Mouse (Mus musculus) left cerebral cortex, adult 9 months (tissue): ENCODE results near the gene Obp2b.
A peak's percentile ranks its signal among the peaks of the same experiment; 100 is the strongest.
"Not testable (repeated sequence)": the region's sequence is repeated elsewhere in the genome, so short reads cannot be mapped to it uniquely, and the experiment has no call there.

Source experiments
- DNase-seq, 2 experiments: peaks; one replicate each; pipeline ENCODE4 v3.0.0; 2022; ENCODE audit warnings: low spot score in 2 of 2

Gene Obp2b

GRCm38 (mm10) chr2:25736709-25737108 is at the start of gene Obp2b:
Gene Obp2b, plus strand, starts transcription at chr2:25737009.
- DNase-seq = not testable (repeated sequence)

DNA sequence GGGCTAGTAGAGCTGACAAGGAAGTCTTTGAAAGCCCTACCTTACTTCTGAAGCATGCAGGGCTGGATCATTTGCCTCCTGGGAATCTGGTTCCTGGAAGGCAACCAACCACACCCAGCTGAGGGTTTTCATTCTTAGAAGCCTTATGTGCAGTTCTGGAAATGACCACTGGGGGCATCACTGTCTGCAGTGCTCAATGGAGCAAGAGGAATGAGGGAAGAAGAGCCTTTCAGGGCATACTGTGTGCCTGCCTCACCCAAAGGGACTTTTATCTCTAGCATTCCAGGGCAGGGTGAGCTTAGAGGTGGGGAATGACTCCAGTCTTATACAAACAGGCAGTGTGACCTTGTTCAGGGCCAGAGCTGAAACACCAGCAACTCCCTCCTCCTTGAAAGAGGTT is 42.2 kb upstream of the Obp2b start:
- peak in 1 of 2 experiments; percentile 57 for DNase-seq

- DNase-seq = no peak
These were observed 39.9 kb upstream of the Obp2b start for GRCm38 (mm10) chr2:25696951-25697350.

GRCm38 (mm10) chr2:25698696-25699095 is 38.1 kb upstream of the Obp2b start:
- DNase-seq = no peak

DNA sequence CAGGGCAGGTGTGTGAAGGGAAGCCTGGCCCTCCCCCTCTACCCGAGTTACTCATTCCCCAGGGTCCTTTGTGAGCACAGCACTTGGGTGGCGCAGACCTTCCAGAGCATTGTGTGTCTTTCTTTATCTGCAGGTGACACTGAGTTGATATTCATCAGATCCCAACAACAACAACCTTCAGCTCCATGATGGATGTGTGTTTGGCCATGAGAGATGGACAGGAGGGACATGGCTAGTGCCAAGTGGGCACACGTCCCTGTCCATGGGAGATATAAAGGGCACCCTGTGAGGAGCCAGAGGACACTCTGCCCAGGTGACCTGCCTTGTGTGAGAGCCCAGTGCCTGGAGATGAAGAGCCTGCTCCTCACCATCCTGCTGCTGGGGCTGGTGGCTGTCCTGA is 37.1 kb upstream of the Obp2b start, which contains the start of gene Obp2a:
Gene Obp2a, plus strand, starts transcription at position 301 of the 400 bp plus-strand sequence.
- DNase-seq = not testable (repeated sequence)

GRCm38 (mm10) chr2:25701001-25701400 is 35.8 kb upstream of the Obp2b start:
- no peak for DNase-seq

- DNase-seq = no peak
These were observed 33.1 kb upstream of the Obp2b start for GRCm38 (mm10) chr2:25703706-25704105.

- DNase-seq = peak; percentile 81 to 89
These were observed 29.9 kb upstream of the Obp2b start, which contains the start of gene Bmyc for GRCm38 (mm10) chr2:25706643-25707481. Gene Bmyc, plus strand, starts transcription at chr2:25706739.

DNA sequence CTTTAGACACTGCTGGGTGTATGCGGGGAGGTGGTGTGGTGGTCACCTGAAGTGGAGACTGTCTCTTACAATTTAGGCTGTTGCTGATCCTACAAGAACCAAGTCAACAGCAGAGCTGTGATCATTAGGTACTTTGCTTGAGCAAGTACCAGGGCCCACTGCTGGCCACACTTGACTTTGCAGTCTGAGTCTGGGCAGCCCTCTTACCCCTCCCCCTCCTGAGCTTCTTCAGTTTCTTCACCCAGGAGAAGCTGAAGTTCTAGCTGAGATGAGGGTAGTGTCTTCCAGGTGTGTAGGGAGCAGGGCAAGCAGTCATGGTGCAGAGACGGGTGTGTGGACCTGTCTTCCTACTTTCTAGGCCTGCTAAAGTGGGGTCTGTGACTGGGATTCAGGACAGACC is 28.7 kb upstream of the Obp2b start:
- peak; percentile 23 to 51 for DNase-seq

- not testable (repeated sequence) for DNase-seq
These were observed 27.8 kb upstream of the Obp2b start for GRCm38 (mm10) chr2:25709056-25709455.

DNA sequence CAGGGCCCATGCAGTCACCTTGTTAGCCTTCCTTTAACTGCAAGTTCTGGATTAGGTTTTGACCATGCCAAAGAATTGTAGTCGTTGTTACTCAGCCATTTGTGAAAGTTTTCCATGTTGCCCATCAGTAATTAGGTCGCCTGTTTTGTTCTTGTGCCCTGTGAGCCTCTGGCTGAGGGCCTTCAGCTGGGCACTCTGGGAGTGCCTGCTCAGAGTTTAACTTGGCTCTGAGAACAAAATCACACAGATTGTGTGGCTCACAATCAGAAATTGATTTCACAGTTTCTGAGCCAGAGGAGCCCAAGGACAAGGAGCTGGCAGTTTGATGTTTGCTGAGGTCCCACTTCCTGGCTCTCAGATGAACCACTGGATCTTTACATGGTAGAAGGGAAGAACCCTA is 27.0 kb upstream of the Obp2b start:
- not testable (repeated sequence) for DNase-seq

DNA sequence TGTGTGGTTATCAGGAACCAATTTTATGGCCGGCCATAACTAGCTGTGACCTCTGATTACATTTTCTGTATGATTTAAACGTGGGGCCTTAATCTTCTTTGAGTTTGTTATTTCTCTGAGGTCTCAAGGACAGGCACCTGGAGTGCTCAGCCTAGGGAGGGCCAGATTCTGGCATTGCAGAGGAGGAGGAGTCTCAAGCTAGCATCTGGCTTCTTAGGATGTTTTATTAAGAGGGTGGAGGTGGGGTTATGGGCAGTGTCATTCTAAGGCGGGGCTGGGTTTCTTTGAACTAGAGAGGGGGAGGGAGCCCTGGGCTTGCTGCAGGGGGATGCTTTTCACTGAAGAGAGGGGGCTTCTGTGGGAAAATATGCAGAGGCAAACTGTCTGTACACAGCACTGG is 25.2 kb upstream of the Obp2b start:
- not testable (repeated sequence) for DNase-seq

GRCm38 (mm10) chr2:25717222-25717621 is 19.6 kb upstream of the Obp2b start:
- no peak for DNase-seq

DNA sequence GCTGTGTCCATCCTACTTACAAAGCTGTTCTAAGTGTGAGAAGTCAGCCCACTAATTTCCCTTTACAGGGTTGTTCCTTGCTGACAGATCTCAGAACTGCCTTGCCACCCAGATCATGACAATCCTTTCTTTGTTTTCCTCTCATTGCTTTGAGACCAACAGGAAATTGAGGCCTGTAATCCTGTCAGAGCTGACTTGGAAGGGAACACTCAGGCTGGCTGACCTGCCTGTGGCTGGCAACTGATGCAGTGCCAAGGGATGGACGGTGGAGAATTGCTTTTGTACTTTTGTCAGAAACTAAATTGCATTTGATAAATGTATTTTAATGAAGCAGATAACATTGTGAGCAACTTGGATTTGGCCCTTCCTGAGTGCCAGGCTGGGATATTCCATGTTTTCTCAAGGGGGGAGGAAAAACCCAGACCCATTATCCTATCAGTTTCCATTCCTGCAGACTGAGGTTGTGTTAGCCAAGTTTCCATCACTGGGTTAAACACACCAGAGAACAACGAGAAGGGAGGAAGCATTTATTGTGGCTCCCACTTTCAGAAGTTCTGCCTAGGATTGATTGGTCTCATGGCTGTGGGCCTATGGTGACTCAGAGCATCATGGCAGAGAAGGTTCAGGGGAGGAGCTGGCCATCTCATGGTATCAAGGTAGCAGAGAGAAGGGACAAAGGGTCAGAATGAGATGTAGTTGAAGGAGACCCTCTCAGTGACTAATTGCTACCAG is 3.4 kb upstream of the Obp2b start:
- DNase-seq = no peak

- no peak for DNase-seq
These were observed 4.9 kb downstream of the Obp2b start for GRCm38 (mm10) chr2:25741671-25742070.

- no peak for DNase-seq
These were observed 17.4 kb downstream of the Obp2b start for GRCm38 (mm10) chr2:25754201-25754600.

- DNase-seq = no peak
These were observed 21.3 kb downstream of the Obp2b start for GRCm38 (mm10) chr2:25758064-25758625.

- DNase-seq = no peak
These were observed 28.5 kb downstream of the Obp2b start, which contains the start of gene Lcn3 for GRCm38 (mm10) chr2:25765269-25765668. Gene Lcn3, plus strand, starts transcription at chr2:25765569.

GRCm38 (mm10) chr2:25767764-25768163 is 31.0 kb downstream of the Obp2b start:
- DNase-seq = no peak

DNA sequence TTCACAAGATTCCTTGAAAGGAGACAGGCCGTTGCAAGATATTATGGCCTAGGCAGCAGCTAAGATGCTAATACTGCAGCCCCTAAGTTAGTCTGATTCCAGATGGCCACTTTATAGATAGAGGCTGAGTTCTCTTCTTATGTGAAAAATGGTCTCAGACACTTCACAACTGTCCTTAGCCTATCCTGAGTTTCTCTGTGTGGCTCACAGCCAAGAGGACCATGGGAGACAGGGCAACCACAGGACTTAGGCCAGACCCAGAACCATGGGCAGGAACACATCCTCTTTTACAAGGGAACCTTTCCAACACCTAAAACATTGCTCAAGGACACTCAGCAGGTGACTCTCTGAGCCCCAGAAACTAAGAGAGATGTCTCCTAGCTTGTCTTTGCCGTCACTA is 36.7 kb downstream of the Obp2b start:
- no peak for DNase-seq

- no peak for DNase-seq
These were observed 37.8 kb downstream of the Obp2b start for GRCm38 (mm10) chr2:25774640-25775039.

DNA sequence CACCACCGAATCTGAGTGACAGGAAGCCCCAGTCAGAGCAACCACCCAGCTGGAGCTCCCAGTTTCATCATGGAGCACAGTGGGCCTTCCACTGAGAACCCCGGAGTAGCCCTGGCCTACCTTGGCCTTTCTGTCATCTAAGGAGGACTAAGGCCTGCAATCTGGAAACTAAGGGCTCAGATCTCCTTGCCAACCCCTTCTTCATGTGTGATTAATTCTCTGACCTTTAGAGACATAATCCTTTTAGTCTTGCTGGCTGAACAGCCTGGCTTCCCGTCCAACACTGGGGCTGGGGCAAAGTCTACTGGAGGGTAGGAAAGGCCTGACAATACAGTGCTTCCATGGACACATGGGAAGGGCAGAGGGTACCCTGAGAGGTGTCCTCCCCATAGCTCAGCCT is 39.2 kb downstream of the Obp2b start:
- DNase-seq = no peak
